Mouse (Mus musculus): ENCODE measurements at regions not wholly inside any gene's neighbourhood (a gene's known extent, or its start where the extent isn't known, plus 50 kb on each side); places are given as distances from the start of the nearest gene placed in this dataset.

GRCm38 (mm10) chr3:147181501-147182365 lies 329.6 kb downstream of the Ttll7 start:
- no peak overlapping the region for H3K4me3 ChIP-seq (ENCODE audit: insufficient read depth, low read depth, low read length)
- no peak overlapping the region for H3K27ac ChIP-seq (replicated peaks; ENCODE audit: low read depth, low read length)
- H3K4me1 ChIP-seq (ENCODE audit: control insufficient read depth, insufficient read depth, insufficient read length, low read length), result no peaks in the 10 kb centered on the region

DNA sequence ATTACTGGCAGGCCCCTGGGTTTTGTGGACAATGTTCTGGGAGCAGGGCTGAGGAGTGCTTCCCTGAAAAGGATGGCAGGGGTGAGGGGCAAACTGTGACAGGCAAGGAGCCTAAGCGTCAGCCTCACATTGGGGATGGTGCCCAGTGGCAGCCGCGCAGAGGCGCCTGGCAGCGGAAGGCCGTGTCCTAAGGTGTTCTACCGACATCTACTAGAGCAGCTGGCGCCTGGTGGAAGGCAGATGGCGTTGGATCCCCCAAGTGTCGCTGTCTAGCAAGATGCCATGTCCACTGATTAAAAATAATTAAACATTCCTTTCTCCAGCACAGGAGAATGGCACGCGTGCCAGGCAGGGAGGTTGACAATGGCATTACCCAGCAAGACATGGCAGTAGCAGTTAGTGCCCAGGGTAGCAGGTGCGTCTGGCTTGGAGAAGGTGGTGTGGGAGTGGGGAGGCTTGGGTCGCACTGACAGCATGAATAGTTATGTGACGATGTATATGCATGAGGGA lies 330.3 kb downstream of the Ttll7 start:
- Histone ChIP-seq H3K4me1 (ENCODE audit: control insufficient read depth, insufficient read depth, insufficient read length, low read length) (no peaks in the 10 kb centered on the region), H3K27ac (replicated peaks; ENCODE audit: low read depth, low read length) (no peak overlapping the region), H3K4me3 (ENCODE audit: insufficient read depth, low read depth, low read length) (no peak overlapping the region)

DNA sequence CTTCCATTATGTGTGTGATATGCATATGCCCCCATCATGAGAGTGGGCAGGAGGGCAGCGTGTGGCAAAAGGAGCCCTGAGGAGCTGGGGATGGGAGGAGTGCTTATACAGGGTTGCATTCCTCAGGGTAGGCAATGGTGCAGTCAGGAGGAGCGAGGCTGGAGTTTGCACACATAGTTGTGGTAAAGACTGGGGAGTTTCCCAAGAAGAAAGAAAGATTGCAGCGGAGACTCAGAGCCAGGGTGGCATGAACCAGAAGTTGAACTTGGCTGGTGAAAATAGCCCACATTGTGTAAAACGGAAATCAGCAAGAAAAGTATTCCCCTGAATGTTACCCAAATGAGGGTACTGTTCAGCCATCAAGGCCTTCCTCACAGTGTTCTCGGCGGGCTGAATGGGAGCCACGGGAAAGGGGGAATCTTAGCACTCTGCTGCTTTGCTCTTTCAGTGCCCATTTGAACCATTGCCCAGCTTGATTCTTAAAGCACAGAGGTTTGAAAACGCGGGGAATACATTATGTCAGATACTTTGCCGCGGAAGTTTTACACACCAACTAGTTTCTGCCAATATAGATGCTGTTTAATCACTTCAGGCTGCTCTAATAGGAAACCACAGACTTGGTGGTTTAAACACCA lies 331.6 kb downstream of the Ttll7 start:
- Histone ChIP-seq H3K4me1 (ENCODE audit: control insufficient read depth, insufficient read depth, insufficient read length, low read length) (no peaks in the 10 kb centered on the region), H3K4me3 (ENCODE audit: insufficient read depth, low read depth, low read length) (no peak overlapping the region), H3K27ac (replicated peaks; ENCODE audit: low read depth, low read length) (no peak overlapping the region)

DNA sequence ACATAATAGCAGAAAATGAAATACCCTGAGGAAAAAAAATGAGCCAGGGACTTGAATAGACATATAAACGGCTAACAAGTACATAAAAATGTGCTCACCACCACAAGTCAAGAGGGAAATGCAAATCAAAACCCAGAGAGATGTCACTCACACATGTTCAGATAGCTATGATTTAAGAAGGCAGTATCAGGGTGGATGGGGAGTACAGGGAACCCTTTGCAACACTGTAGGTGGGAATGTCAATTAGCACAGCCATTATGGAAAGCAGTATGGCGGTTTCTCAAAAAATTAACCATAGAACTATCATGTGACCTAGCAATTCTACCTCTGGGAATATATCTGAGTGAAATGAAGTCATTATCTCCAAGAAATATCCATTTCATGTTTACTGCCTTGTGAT lies 337.6 kb downstream of the Ttll7 start:
- no peak overlapping the region for H3K27ac ChIP-seq (replicated peaks; ENCODE audit: low read depth, low read length)
- no peaks in the 10 kb centered on the region for H3K4me1 ChIP-seq (ENCODE audit: control insufficient read depth, insufficient read depth, insufficient read length, low read length)
- H3K4me3 ChIP-seq (ENCODE audit: insufficient read depth, low read depth, low read length), result no peak overlapping the region

DNA sequence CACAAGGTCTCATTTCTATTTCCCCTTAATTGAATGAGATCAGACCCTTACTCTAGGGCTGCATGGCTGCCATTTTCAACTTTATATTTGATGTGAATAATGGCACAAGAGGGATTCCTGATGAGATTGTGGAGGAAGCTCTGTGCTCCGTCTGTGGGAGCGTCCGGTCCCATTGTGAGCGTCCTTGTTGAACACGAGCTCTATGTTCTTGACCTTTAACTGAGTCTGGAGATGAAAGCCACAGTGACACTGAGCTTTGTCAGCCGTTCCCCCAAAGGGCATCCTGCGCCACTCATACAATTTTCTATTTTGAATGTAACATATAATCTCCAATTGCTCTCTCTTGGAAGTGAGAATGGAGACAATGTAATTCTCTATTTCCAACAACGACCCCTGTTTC lies 344.5 kb downstream of the Ttll7 start:
- H3K27ac ChIP-seq (replicated peaks; ENCODE audit: low read depth, low read length), result no peak overlapping the region
- H3K4me3 ChIP-seq (ENCODE audit: insufficient read depth, low read depth, low read length), result no peak overlapping the region
- no peaks in the 10 kb centered on the region for H3K4me1 ChIP-seq (ENCODE audit: control insufficient read depth, insufficient read depth, insufficient read length, low read length)

GRCm38 (mm10) chr3:147197215-147197614 lies 345.0 kb downstream of the Ttll7 start:
- Histone ChIP-seq H3K27ac (replicated peaks; ENCODE audit: low read depth, low read length) (no peak overlapping the region), H3K4me1 (ENCODE audit: control insufficient read depth, insufficient read depth, insufficient read length, low read length) (no peaks in the 10 kb centered on the region), H3K4me3 (ENCODE audit: insufficient read depth, low read depth, low read length) (no peak overlapping the region)

- Histone ChIP-seq H3K27ac (replicated peaks; ENCODE audit: low read depth, low read length) (no peak overlapping the region), H3K4me1 (ENCODE audit: control insufficient read depth, insufficient read depth, insufficient read length, low read length) (no peaks in the 10 kb centered on the region), H3K4me3 (ENCODE audit: insufficient read depth, low read depth, low read length) (no peak overlapping the region)
Observed at GRCm38 (mm10) chr3:147211127-147211940, 359.2 kb downstream of the Ttll7 start.

GRCm38 (mm10) chr3:147228663-147229062 lies 376.5 kb downstream of the Ttll7 start:
- no peaks in the 10 kb centered on the region for H3K4me1 ChIP-seq (ENCODE audit: control insufficient read depth, insufficient read depth, insufficient read length, low read length)
- H3K4me3 ChIP-seq (ENCODE audit: insufficient read depth, low read depth, low read length), result no peak overlapping the region
- no peak overlapping the region for H3K27ac ChIP-seq (replicated peaks; ENCODE audit: low read depth, low read length)

DNA sequence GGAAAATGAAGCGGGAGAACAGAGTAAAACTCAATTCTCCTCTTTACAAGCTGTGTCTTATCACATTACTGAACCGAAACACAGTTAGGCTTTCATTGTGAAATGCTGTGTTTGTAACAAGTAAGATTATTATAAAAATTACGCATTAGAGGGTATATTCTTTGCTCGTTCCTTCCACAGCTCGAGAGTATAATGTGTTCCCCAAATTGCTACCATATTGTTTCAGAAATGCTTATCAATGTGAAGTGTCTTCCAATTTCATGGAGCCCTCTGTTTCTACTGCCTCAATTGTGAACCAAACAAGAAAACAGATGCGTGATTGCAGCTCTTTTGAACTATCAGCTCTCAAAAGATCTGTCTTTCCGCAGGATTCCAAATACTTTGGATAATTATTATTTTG lies 378.4 kb downstream of the Ttll7 start:
- Histone ChIP-seq H3K4me1 (ENCODE audit: control insufficient read depth, insufficient read depth, insufficient read length, low read length) (no peaks in the 10 kb centered on the region), H3K27ac (replicated peaks; ENCODE audit: low read depth, low read length) (no peak overlapping the region), H3K4me3 (ENCODE audit: insufficient read depth, low read depth, low read length) (no peak overlapping the region)

GRCm38 (mm10) chr3:147238398-147238797 lies 386.2 kb downstream of the Ttll7 start:
- Histone ChIP-seq H3K4me3 (ENCODE audit: insufficient read depth, low read depth, low read length) (no peak overlapping the region), H3K27ac (replicated peaks; ENCODE audit: low read depth, low read length) (no peak overlapping the region), H3K4me1 (ENCODE audit: control insufficient read depth, insufficient read depth, insufficient read length, low read length) (no peaks in the 10 kb centered on the region)

GRCm38 (mm10) chr3:147240651-147241050 lies 388.5 kb downstream of the Ttll7 start:
- H3K4me1 ChIP-seq (ENCODE audit: control insufficient read depth, insufficient read depth, insufficient read length, low read length), result no peaks in the 10 kb centered on the region
- no peak overlapping the region for H3K27ac ChIP-seq (replicated peaks; ENCODE audit: low read depth, low read length)
- no peak overlapping the region for H3K4me3 ChIP-seq (ENCODE audit: insufficient read depth, low read depth, low read length)

- no peak overlapping the region for H3K4me3 ChIP-seq (ENCODE audit: insufficient read depth, low read depth, low read length)
- H3K27ac ChIP-seq (replicated peaks; ENCODE audit: low read depth, low read length), result no peak overlapping the region
- H3K4me1 ChIP-seq (ENCODE audit: control insufficient read depth, insufficient read depth, insufficient read length, low read length), result no peaks in the 10 kb centered on the region
Observed at GRCm38 (mm10) chr3:147244911-147245430, 392.8 kb downstream of the Ttll7 start.

GRCm38 (mm10) chr3:147246141-147246540 lies 394.0 kb downstream of the Ttll7 start:
- H3K4me1 ChIP-seq (ENCODE audit: control insufficient read depth, insufficient read depth, insufficient read length, low read length), result no peaks in the 10 kb centered on the region
- H3K4me3 ChIP-seq (ENCODE audit: insufficient read depth, low read depth, low read length), result no peak overlapping the region
- H3K27ac ChIP-seq (replicated peaks; ENCODE audit: low read depth, low read length), result no peak overlapping the region

DNA sequence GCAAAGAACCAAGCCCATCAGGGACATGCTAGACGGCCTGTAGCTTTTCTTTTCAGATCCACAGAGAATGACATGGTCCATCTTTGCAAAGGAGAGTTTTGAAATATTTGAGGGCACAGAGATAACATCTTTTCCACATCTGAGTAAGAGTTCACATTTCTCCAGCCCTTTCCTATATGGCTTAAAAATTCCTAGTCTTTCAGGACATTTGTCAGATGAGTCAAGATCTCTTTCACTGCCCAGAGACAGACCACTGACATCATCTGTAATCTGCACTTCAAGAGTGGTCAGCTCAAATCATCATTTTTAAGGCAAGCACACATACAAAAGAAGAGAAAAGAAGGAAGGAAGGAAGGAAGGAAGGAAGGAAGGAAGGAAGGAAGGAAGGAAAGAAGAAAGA lies 397.3 kb downstream of the Ttll7 start:
- H3K4me1 ChIP-seq (ENCODE audit: control insufficient read depth, insufficient read depth, insufficient read length, low read length), result no peaks in the 10 kb centered on the region
- H3K27ac ChIP-seq (replicated peaks; ENCODE audit: low read depth, low read length), result no peak overlapping the region
- no peak overlapping the region for H3K4me3 ChIP-seq (ENCODE audit: insufficient read depth, low read depth, low read length)

DNA sequence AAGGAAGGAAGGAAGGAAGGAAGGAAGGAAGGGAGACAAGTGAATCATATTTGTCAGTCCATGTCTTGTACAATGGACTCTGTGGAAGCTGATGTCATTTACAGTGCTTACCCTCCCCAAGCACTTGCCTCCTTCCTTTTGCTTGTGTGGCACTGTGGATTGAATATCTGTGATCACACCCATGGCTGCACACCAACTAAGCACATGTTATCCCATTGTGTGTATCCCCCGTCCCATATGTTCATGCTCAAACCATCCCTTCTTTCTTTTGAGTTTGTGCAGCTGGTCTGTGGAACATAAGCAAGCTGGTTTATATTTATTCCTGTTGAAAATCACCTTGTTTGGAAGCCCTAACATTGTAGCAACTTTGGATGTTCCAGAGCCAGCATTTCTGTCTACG lies 397.7 kb downstream of the Ttll7 start:
- no peak overlapping the region for H3K27ac ChIP-seq (replicated peaks; ENCODE audit: low read depth, low read length)
- H3K4me1 ChIP-seq (ENCODE audit: control insufficient read depth, insufficient read depth, insufficient read length, low read length), result no peaks in the 10 kb centered on the region
- H3K4me3 ChIP-seq (ENCODE audit: insufficient read depth, low read depth, low read length), result no peak overlapping the region
